Mouse (Mus musculus): ENCODE data around the gene Lsm12.

Lsm12 gene

DNA sequence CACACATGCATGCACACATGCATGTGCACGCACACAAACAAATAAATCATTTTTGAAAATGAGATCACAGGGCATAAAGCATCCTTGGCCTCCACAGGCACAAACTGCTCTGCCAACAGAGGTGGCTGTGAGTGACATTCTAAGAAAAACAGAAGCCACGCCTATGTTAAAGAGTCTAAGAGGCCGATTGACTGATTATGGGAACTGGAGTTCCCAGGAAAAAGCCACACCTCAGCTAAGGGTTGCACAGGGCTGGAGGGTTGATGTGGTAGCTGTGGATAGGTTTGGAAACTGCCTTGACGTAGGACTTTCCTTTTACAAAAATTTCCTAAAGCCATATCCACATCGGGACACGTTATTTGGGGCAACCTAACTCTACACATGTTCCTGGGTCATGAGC is 67.7 kb downstream of the Lsm12 start:
- no peak for DNase-seq (ENCODE audit: low read depth, low spot score)

DNA sequence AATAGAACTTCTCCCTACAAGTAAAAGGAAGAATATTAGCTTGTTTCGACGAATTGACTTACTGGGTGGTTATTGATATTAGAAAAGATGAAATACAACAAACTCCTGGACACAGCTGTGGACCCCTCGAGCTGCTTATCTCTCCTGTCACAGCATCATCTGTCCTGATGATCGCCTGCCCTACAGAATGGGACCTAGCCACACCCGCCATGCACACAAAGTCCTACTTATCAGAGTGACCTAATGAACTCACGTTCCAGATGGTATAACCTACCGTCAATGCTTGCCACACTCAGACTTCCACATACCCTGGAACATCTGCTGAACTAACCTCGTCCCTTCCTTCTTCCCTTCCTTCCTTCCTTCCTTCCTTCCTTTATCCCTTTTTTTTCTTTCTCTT is 68.9 kb downstream of the Lsm12 start:
- no peak for DNase-seq (ENCODE audit: low read depth, low spot score)

All from A20 (cell line).